Mouse (Mus musculus): ENCODE data around the gene Pimreg. TPM values are rescaled to one million over a fixed set of nuclear protein-coding genes. Genes with fewer than 3 reads are reported as not detected.

The Pimreg gene
- total and polyA plus RNA-seq, 2 experiments from 2014 or later: 10.2 to 11.5 TPM

GRCm38 (mm10) chr11:72002138-72002853 lies 39.5 kb upstream of the Pimreg start:
- H3K4me3 ChIP-seq (ENCODE audit: low read depth, low read length): no peak overlapping the region
- no peak overlapping the region for H3K27ac ChIP-seq (ENCODE audit: low read depth, low read length)
- 49% methylated on average over 13 of the region's 13 CpGs for WGBS
- no peak overlapping the region for H3K4me2 ChIP-seq (ENCODE audit: low read depth, low read length, poor library complexity, severe bottlenecking)
- H3K4me1 ChIP-seq (ENCODE audit: insufficient read depth, low read length): 0 out of 2 replicates have a peak, but pooled peaks cover under 1% of the 10 kb centered on the region
- DNase-seq (ENCODE audit: low spot score): no peak
- no peaks in the 10 kb centered on the region for H3K36me3 ChIP-seq (ENCODE audit: insufficient read depth, low read length)
- peak; percentile 61 for TF ChIP-seq CTCF (IDR thresholded peaks at IDR 0.05)
- H3K27me3 ChIP-seq (ENCODE audit: insufficient read depth, low read length): no peaks in the 10 kb centered on the region
- no peak overlapping the region for H3K9ac ChIP-seq (replicated peaks; ENCODE audit: low read length, poor library complexity, severe bottlenecking)
- no peak for ATAC-seq (ENCODE audit: low FRiP score)
- H3K9me3 ChIP-seq (ENCODE audit: low read length): no peaks in the 10 kb centered on the region

GRCm38 (mm10) chr11:72003171-72003570 lies 38.7 kb upstream of the Pimreg start:
- H3K4me2 ChIP-seq (ENCODE audit: low read depth, low read length, poor library complexity, severe bottlenecking): no peak overlapping the region
- ATAC-seq (ENCODE audit: low FRiP score) (no peak), DNase-seq (ENCODE audit: low spot score) (no peak)
- TF ChIP-seq CTCF (IDR thresholded peaks at IDR 0.05): no peak
- H3K4me1 ChIP-seq (ENCODE audit: insufficient read depth, low read length): no peaks in the 10 kb centered on the region
- no peaks in the 10 kb centered on the region for H3K27me3 ChIP-seq (ENCODE audit: insufficient read depth, low read length)
- no peak overlapping the region for H3K27ac ChIP-seq (ENCODE audit: low read depth, low read length)
- H3K9me3 ChIP-seq (ENCODE audit: low read length): no peaks in the 10 kb centered on the region
- WGBS: 54% methylated on average over 9 of the region's 9 CpGs
- no peak overlapping the region for H3K9ac ChIP-seq (replicated peaks; ENCODE audit: low read length, poor library complexity, severe bottlenecking)
- no peak overlapping the region for H3K4me3 ChIP-seq (ENCODE audit: low read depth, low read length)
- H3K36me3 ChIP-seq (ENCODE audit: insufficient read depth, low read length): no peaks in the 10 kb centered on the region

GRCm38 (mm10) chr11:72005547-72005946 lies 36.3 kb upstream of the Pimreg start:
- no peak for TF ChIP-seq CTCF (IDR thresholded peaks at IDR 0.05)
- no peaks in the 10 kb centered on the region for H3K36me3 ChIP-seq (ENCODE audit: insufficient read depth, low read length)
- no peak overlapping the region for H3K27ac ChIP-seq (ENCODE audit: low read depth, low read length)
- 81% methylated on average over 6 of the region's 6 CpGs for WGBS
- DNase-seq (ENCODE audit: low spot score) (no peak), ATAC-seq (ENCODE audit: low FRiP score) (no peak)
- H3K27me3 ChIP-seq (ENCODE audit: insufficient read depth, low read length): no peaks in the 10 kb centered on the region
- no peak overlapping the region for H3K4me3 ChIP-seq (ENCODE audit: low read depth, low read length)
- H3K9ac ChIP-seq (replicated peaks; ENCODE audit: low read length, poor library complexity, severe bottlenecking): no peak overlapping the region
- no peaks in the 10 kb centered on the region; the same call in 1 of the 2 replicates for H3K4me1 ChIP-seq (ENCODE audit: insufficient read depth, low read length)
- H3K9me3 ChIP-seq (ENCODE audit: low read length): no peaks in the 10 kb centered on the region
- no peak overlapping the region for H3K4me2 ChIP-seq (ENCODE audit: low read depth, low read length, poor library complexity, severe bottlenecking)

- Histone ChIP-seq H3K4me2 (ENCODE audit: low read depth, low read length, poor library complexity, severe bottlenecking) (no peak overlapping the region), H3K9ac (replicated peaks; ENCODE audit: low read length, poor library complexity, severe bottlenecking) (no peak overlapping the region), H3K9me3 (ENCODE audit: low read length) (no peaks in the 10 kb centered on the region), H3K4me3 (ENCODE audit: low read depth, low read length) (no peak overlapping the region), H3K36me3 (ENCODE audit: insufficient read depth, low read length) (no peaks in the 10 kb centered on the region), H3K27ac (ENCODE audit: low read depth, low read length) (no peak overlapping the region), H3K27me3 (ENCODE audit: insufficient read depth, low read length) (no peaks in the 10 kb centered on the region), H3K4me1 (ENCODE audit: insufficient read depth, low read length) (peaks cover 10% of the 10 kb centered on the region; the same call in 1 of the 2 replicates)
- ATAC-seq (ENCODE audit: low FRiP score) (no peak), DNase-seq (ENCODE audit: low spot score) (peak; percentile 56)
- 36% methylated on average over 5 of the region's 5 CpGs for WGBS
- no peak for TF ChIP-seq CTCF (IDR thresholded peaks at IDR 0.05)
Observed at GRCm38 (mm10) chr11:72010367-72010766, 31.5 kb upstream of the Pimreg start.

- ATAC-seq (ENCODE audit: low FRiP score) (no peak), DNase-seq (ENCODE audit: low spot score) (peak; percentile 33)
- Histone ChIP-seq H3K4me1 (ENCODE audit: insufficient read depth, low read length) (peaks cover 10% of the 10 kb centered on the region; the same call in 1 of the 2 replicates), H3K36me3 (ENCODE audit: insufficient read depth, low read length) (no peaks in the 10 kb centered on the region), H3K4me2 (ENCODE audit: low read depth, low read length, poor library complexity, severe bottlenecking) (no peak overlapping the region), H3K27me3 (ENCODE audit: insufficient read depth, low read length) (no peaks in the 10 kb centered on the region), H3K9ac (replicated peaks; ENCODE audit: low read length, poor library complexity, severe bottlenecking) (no peak overlapping the region), H3K4me3 (ENCODE audit: low read depth, low read length) (no peak overlapping the region), H3K27ac (ENCODE audit: low read depth, low read length) (0 out of 2 replicates have a peak overlapping the region, but pooled peaks have one; percentile 2), H3K9me3 (ENCODE audit: low read length) (no peaks in the 10 kb centered on the region)
- peak; percentile 15; the same call in 1 of the 2 replicates for TF ChIP-seq CTCF (IDR thresholded peaks at IDR 0.05)
- 34% methylated on average over 9 of the region's 9 CpGs for WGBS
Observed at GRCm38 (mm10) chr11:72010940-72011722, 30.7 kb upstream of the Pimreg start.

- ATAC-seq (ENCODE audit: low FRiP score): no peak
- Histone ChIP-seq H3K27me3 (ENCODE audit: insufficient read depth, low read length) (no peaks in the 10 kb centered on the region), H3K9me3 (ENCODE audit: low read length) (no peaks in the 10 kb centered on the region), H3K4me1 (ENCODE audit: insufficient read depth, low read length) (peaks cover 10% of the 10 kb centered on the region; the same call in 1 of the 2 replicates), H3K4me3 (ENCODE audit: low read depth, low read length) (no peak overlapping the region), H3K9ac (replicated peaks; ENCODE audit: low read length, poor library complexity, severe bottlenecking) (no peak overlapping the region), H3K27ac (ENCODE audit: low read depth, low read length) (peak overlapping the region; percentile 2; the same call in 1 of the 2 replicates), H3K4me2 (ENCODE audit: low read depth, low read length, poor library complexity, severe bottlenecking) (no peak overlapping the region), H3K36me3 (ENCODE audit: insufficient read depth, low read length) (no peaks in the 10 kb centered on the region)
- WGBS: 60% methylated on average over 1 of the region's 1 CpGs
- DNase-seq (ENCODE audit: low spot score): no peak
- no peak for TF ChIP-seq CTCF (IDR thresholded peaks at IDR 0.05)
Observed at GRCm38 (mm10) chr11:72011955-72012354, 29.9 kb upstream of the Pimreg start.
